Mouse (Mus musculus) neural tube, embryonic 14.5 days (tissue): ENCODE measurements around the gene Abhd12. TPM values are rescaled to one million over a fixed set of nuclear protein-coding genes. Genes with fewer than 3 reads are reported as not detected.

ENCODE experiments used
- ATAC-seq: fragments of 200-750 bp; cut with Nextera tagmentation; 2 replicates; pipeline ENCODE4 v1.8.0; 2017; ENCODE audit warnings: low read depth, mild to moderate bottlenecking, moderate TSS enrichment, moderate library complexity
- H3K27ac ChIP-seq: fragments of 300-500 bp; sonication (generic); 2 replicates; pipeline ENCODE4 v1.5.1; 2014; ENCODE audit warnings: low read depth, mild to moderate bottlenecking, control low read depth, low read length, moderate library complexity, mixed read lengths
- H3K27me3 ChIP-seq: fragments of 300-500 bp; sonication (generic); 2 replicates; pipeline ENCODE4 v1.6.1; 2014; ENCODE audit warnings: low read length; ENCODE audit not compliant: control insufficient read depth, insufficient read depth
- H3K36me3 ChIP-seq: fragments of 300-500 bp; sonication (generic); 2 replicates; pipeline ENCODE4 v1.6.1; 2014; ENCODE audit warnings: low read length, mixed read lengths; ENCODE audit not compliant: control insufficient read depth, insufficient read depth
- H3K4me1 ChIP-seq: fragments of 300-500 bp; sonication (generic); 2 replicates; pipeline ENCODE4 v1.6.1; 2014; ENCODE audit warnings: low read length; ENCODE audit not compliant: control insufficient read depth, insufficient read depth
- H3K4me2 ChIP-seq: fragments of 300-500 bp; sonication (generic); 2 replicates; pipeline ENCODE4 v1.6.1; 2014; ENCODE audit warnings: mild to moderate bottlenecking, low read depth, low read length, control low read depth
- H3K4me3 ChIP-seq: fragments of 300-500 bp; sonication (generic); 2 replicates; pipeline ENCODE4 v1.5.1; 2014; ENCODE audit warnings: low read depth, low read length, control low read depth, mixed read lengths
- H3K9ac ChIP-seq: fragments of 300-500 bp; sonication (generic); replicated peaks from 2 replicates; pipeline ENCODE4 v1.6.1; 2014; ENCODE audit warnings: low read depth, mild to moderate bottlenecking, control low read depth, low read length, mixed read lengths
- H3K9me3 ChIP-seq: fragments of 300-500 bp; sonication (generic); 2 replicates; pipeline ENCODE4 v1.6.1; 2016; ENCODE audit warnings: low read length; ENCODE audit not compliant: control insufficient read depth
- WGBS: fragments of 180-500 bp; shearing (Covaris S2); extraction: QIAGEN DNeasy Blood & Tissue Kit; methylation state at CpG from one replicate; pipeline ENCODE4 v1.1.7; 2014; 5-methylcytosine and 5-hydroxymethylcytosine counted together
- polyA plus RNA-seq: library from polyadenylated mRNA; unstranded; fragments of >200 nt; fragmentation: Nextera tagmentation; extraction: Ambion mirVana; gene quantifications from 2 replicates; pipeline ENCODE4 v1.2.1, GENCODE M21; 2014

Gene Abhd12
- polyA plus RNA-seq, 1 experiment from 2014 or later, result 135 TPM

- Histone ChIP-seq H3K4me2 (no peak overlapping the region), H3K4me1 (no peaks in the 10 kb centered on the region), H3K9ac (no peak overlapping the region), H3K27me3 (no peaks in the 10 kb centered on the region), H3K36me3 (peaks cover 6% of the 10 kb centered on the region; the same call in 1 of the 2 replicates), H3K9me3 (no peaks in the 10 kb centered on the region), H3K4me3 (no peak overlapping the region), H3K27ac (no peak overlapping the region)
- 83% methylated on average over 19 of the region's 19 CpGs for WGBS
- ATAC-seq, result no peak
Measured at GRCm38 (mm10) chr2:150933482-150933881, 28.9 kb upstream of the Abhd12 start.

DNA sequence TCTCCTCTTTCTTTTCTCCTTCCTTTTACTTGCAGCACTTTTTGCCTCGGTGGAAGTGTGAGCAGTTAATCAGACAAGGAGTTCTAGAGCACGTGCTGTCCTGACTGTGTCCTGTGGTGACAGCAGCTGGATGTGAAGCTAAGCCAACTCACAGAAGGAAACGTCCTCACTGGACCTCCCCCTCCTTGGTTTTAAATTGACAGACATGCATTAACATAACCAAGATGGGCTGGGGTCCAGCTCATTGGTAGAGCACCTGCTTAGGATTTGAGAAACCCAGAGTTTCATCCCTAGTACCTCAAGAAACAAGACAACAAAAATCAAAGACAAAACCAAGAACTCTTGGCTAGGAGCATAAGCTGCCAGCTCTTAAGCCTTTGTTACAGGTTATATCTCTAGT is 26.3 kb upstream of the Abhd12 start:
- H3K4me1 ChIP-seq, result no peaks in the 10 kb centered on the region
- no peaks in the 10 kb centered on the region for H3K9me3 ChIP-seq
- H3K27ac ChIP-seq, result no peak overlapping the region
- no peak overlapping the region for H3K4me3 ChIP-seq
- H3K4me2 ChIP-seq, result no peak overlapping the region
- no peak overlapping the region for H3K9ac ChIP-seq
- 71% methylated on average over 3 of the region's 3 CpGs for WGBS
- no peak for ATAC-seq
- H3K27me3 ChIP-seq, result no peaks in the 10 kb centered on the region
- no peaks in the 10 kb centered on the region; the same call in 1 of the 2 replicates for H3K36me3 ChIP-seq

DNA sequence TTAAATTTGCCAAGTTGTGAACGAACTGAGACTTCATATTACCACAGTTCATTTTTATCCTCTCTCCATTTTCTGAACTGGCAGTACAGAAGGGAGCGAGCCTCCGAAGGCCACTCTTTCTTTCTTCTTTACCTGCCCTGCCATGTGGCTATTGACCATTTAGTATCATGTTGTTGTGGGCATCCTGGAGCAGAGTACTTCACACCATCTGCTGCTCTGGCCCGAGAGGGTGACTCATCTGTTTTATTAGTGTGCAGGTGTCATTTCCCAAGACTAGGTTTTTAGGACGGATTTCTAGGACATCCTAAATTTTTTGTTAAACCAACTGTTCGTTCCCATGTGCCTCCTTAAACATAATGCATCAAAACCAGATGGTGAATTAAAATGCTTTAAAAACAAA is 24.6 kb upstream of the Abhd12 start:
- Histone ChIP-seq H3K4me3 (no peak overlapping the region), H3K4me1 (no peaks in the 10 kb centered on the region), H3K27ac (no peak overlapping the region), H3K27me3 (no peaks in the 10 kb centered on the region), H3K36me3 (no peaks in the 10 kb centered on the region; the same call in 1 of the 2 replicates), H3K4me2 (no peak overlapping the region), H3K9ac (no peak overlapping the region), H3K9me3 (no peaks in the 10 kb centered on the region)
- ATAC-seq, result no peak
- WGBS, result 84% methylated on average over 6 of the region's 6 CpGs

- ATAC-seq, result no peak
- Histone ChIP-seq H3K4me1 (no peaks in the 10 kb centered on the region), H3K9me3 (no peaks in the 10 kb centered on the region), H3K9ac (no peak overlapping the region), H3K4me3 (no peak overlapping the region), H3K27ac (no peak overlapping the region), H3K4me2 (no peak overlapping the region), H3K36me3 (no peaks in the 10 kb centered on the region; the same call in 1 of the 2 replicates), H3K27me3 (no peaks in the 10 kb centered on the region)
- 94% methylated on average over 11 of the region's 11 CpGs for WGBS
Measured at GRCm38 (mm10) chr2:150927038-150927720, 22.6 kb upstream of the Abhd12 start.

DNA sequence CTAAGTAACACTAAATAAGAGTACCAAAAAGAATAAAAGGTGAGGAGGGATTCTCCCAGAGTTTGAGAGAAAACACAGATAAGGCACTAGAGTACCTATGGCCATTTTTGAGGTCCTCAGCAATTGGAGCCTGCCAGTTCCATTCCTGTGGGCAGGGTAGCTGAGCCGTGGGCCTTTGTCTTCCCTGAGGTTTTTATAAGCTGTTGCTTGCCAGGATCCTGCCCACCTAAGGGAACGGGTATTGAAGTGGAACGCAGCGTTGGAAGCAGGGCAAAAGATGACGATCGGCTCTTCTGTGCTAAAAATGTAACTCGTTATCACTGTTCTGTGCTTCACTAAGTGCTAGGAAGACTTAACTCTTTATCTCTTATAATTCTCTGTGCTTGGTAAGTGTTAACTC is 19.0 kb upstream of the Abhd12 start:
- Histone ChIP-seq H3K36me3 (no peaks in the 10 kb centered on the region; the same call in 1 of the 2 replicates), H3K27me3 (no peaks in the 10 kb centered on the region), H3K4me3 (no peak overlapping the region), H3K9me3 (no peaks in the 10 kb centered on the region), H3K9ac (no peak overlapping the region), H3K4me2 (no peak overlapping the region), H3K27ac (no peak overlapping the region), H3K4me1 (no peaks in the 10 kb centered on the region)
- WGBS, result 88% methylated on average over 7 of the region's 7 CpGs
- no peak for ATAC-seq

- Histone ChIP-seq H3K9ac (no peak overlapping the region), H3K27ac (no peak overlapping the region), H3K9me3 (no peaks in the 10 kb centered on the region), H3K27me3 (no peaks in the 10 kb centered on the region), H3K4me2 (no peak overlapping the region), H3K36me3 (no peaks in the 10 kb centered on the region; the same call in 1 of the 2 replicates), H3K4me1 (no peaks in the 10 kb centered on the region), H3K4me3 (no peak overlapping the region)
- WGBS, result 93% methylated on average over 3 of the region's 3 CpGs
- ATAC-seq, result no peak
Measured at GRCm38 (mm10) chr2:150923026-150923425, 18.5 kb upstream of the Abhd12 start.

GRCm38 (mm10) chr2:150922165-150922564 is 17.6 kb upstream of the Abhd12 start:
- Histone ChIP-seq H3K4me1 (no peaks in the 10 kb centered on the region), H3K4me2 (no peak overlapping the region), H3K36me3 (no peaks in the 10 kb centered on the region; the same call in 1 of the 2 replicates), H3K27me3 (no peaks in the 10 kb centered on the region), H3K4me3 (no peak overlapping the region), H3K27ac (no peak overlapping the region), H3K9me3 (no peaks in the 10 kb centered on the region), H3K9ac (no peak overlapping the region)
- no peak for ATAC-seq
- WGBS, result 97% methylated on average over 4 of the region's 4 CpGs

DNA sequence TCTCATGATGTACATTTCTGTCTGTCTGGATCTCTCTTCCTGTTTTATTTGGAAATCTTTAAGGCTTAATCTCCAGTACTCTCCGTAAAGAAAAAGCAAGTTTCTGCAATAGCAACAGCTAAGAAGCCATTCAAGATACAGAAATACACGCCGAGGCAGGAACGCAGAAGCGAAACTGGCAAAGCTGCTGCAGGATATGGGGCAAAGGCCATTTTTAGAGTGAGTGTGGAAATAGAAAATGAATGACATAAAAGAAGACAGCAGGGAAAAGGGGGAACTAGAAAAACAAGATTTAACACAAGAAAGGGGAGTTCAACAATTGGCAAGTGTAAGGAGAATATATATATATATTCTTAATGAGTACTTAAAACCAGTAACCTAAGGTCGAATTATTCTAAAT is 17.2 kb upstream of the Abhd12 start:
- Histone ChIP-seq H3K4me1 (no peaks in the 10 kb centered on the region), H3K4me3 (no peak overlapping the region), H3K9me3 (no peaks in the 10 kb centered on the region), H3K27ac (no peak overlapping the region), H3K4me2 (no peak overlapping the region), H3K9ac (no peak overlapping the region), H3K36me3 (no peaks in the 10 kb centered on the region; the same call in 1 of the 2 replicates), H3K27me3 (no peaks in the 10 kb centered on the region)
- 91% methylated on average over 6 of the region's 6 CpGs for WGBS
- ATAC-seq, result no peak

DNA sequence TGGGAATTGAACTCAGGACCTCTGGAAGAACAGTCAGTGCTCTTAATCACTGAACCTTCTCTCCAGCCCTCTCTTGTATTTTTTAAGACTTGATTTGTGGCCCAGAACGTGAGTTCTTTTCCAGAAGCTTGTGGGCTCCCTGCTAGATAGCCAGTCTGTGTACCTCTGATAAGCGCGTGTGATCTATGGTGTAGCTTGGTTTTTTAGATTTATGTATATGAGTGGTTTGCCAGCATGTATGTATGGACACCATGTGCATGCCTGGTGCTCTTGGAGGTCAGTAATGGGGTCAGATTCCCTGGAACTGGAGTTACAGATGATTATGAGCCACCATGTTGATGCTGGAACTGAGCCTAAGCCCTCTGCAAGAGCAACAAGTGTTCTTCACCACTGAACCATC is 16.0 kb upstream of the Abhd12 start:
- no peak for ATAC-seq

More for the DNA sequence above, 16.0 kb upstream of the Abhd12 start:
- 92% methylated on average over 3 of the region's 3 CpGs for WGBS
- H3K9me3 ChIP-seq, result no peaks in the 10 kb centered on the region
- no peaks in the 10 kb centered on the region for H3K27me3 ChIP-seq
- no peak overlapping the region for H3K4me2 ChIP-seq
- no peak overlapping the region for H3K4me3 ChIP-seq
- no peaks in the 10 kb centered on the region for H3K4me1 ChIP-seq
- H3K9ac ChIP-seq, result no peak overlapping the region
- H3K36me3 ChIP-seq, result no peaks in the 10 kb centered on the region
- H3K27ac ChIP-seq, result no peak overlapping the region
